Mouse (Mus musculus): Measurements from ENCODE around the gene Gnb1. TPM values are rescaled to one million over a fixed set of nuclear protein-coding genes. Genes with fewer than 3 reads are reported as not detected.

The Gnb1 gene
- total RNA-seq, 1 experiment from 2014 or later: 389 TPM

Other genes starting within 250 kb of the Gnb1 start
- 39.4 and 43.1 TPM in 2 replicates for gene Faap20, start 241.6 kb upstream of the Gnb1 start, total RNA-seq (2021)
- 5.7 and 6.8 TPM in 2 replicates for gene Prkcz, start 130.0 kb upstream of the Gnb1 start, total RNA-seq (2021)
- gene Gabrd, start 93.2 kb upstream of the Gnb1 start, total RNA-seq (2021): 0.11 and 0.19 TPM in 2 replicates
- 0.48 and 1.1 TPM in 2 replicates for gene Cfap74, start 82.2 kb upstream of the Gnb1 start, total RNA-seq (2021)
- 11.4 and 14.8 TPM in 2 replicates for gene Tmem52, start 22.2 kb upstream of the Gnb1 start, total RNA-seq (2021)
- gene Nadk, start 71.0 kb downstream of the Gnb1 start, total RNA-seq (2021): 206 and 214 TPM in 2 replicates
- gene Slc35e2, start 110.1 kb downstream of the Gnb1 start, total RNA-seq (2021): 25.8 and 30.1 TPM in 2 replicates
- 56.4 and 59.3 TPM in 2 replicates for gene Cdk11b, start 133.5 kb downstream of the Gnb1 start, total RNA-seq (2021)
- gene Gm10563, start 154.0 kb downstream of the Gnb1 start, total RNA-seq (2021): not detected in 2 replicates
- 10.0 and 11.5 TPM in 2 replicates for gene Mmp23, start 162.0 kb downstream of the Gnb1 start, total RNA-seq (2021)
- gene Mib2, start 177.8 kb downstream of the Gnb1 start, total RNA-seq (2021): 38.5 and 41.6 TPM in 2 replicates
- 34.8 and 45.9 TPM in 2 replicates for gene Fndc10, start 203.0 kb downstream of the Gnb1 start, total RNA-seq (2021)
- gene Ssu72, start 213.4 kb downstream of the Gnb1 start, total RNA-seq (2021): 94.3 and 97.0 TPM in 2 replicates
- gene Tmem240, start 243.4 kb downstream of the Gnb1 start, total RNA-seq (2021): 0.79 and 1.2 TPM in 2 replicates